Mouse (Mus musculus) hindbrain, embryonic 10.5 days (tissue): ENCODE data around the gene Flcn. TPM values are rescaled to one million over a fixed set of nuclear protein-coding genes. Genes with fewer than 3 reads are reported as not detected.
A peak's percentile ranks its signal among the peaks of the same experiment; 100 is the strongest.
"Not testable (repeated sequence)": the region's sequence is repeated elsewhere in the genome, so short reads cannot be mapped to it uniquely, and the experiment has no call there.

Source experiments
- DNase-seq: peaks from one replicate; pipeline ENCODE4 v3.0.0-alpha.2; 2017; ENCODE audit warnings: low spot score
- H3K27ac ChIP-seq: fragments of 300-500 bp; sonication (generic); 2 replicates; pipeline ENCODE4 v1.5.1; 2016; ENCODE audit warnings: mild to moderate bottlenecking, moderate library complexity
- H3K27me3 ChIP-seq: fragments of 300-500 bp; sonication (generic); 2 replicates; pipeline ENCODE4 v1.6.1; 2016; ENCODE audit warnings: mild to moderate bottlenecking; ENCODE audit not compliant: poor library complexity, insufficient read depth, severe bottlenecking
- H3K36me3 ChIP-seq: fragments of 300-500 bp; sonication (generic); 2 replicates; pipeline ENCODE4 v1.6.1; 2016; ENCODE audit warnings: mild to moderate bottlenecking, moderate library complexity
- H3K4me1 ChIP-seq: fragments of 300-500 bp; sonication (generic); replicated peaks from 2 replicates; pipeline ENCODE4 v1.6.1; 2016; ENCODE audit warnings: mild to moderate bottlenecking
- H3K4me3 ChIP-seq: fragments of 300-500 bp; sonication (generic); 2 replicates; pipeline ENCODE4 v1.5.1; 2016; ENCODE audit warnings: mild to moderate bottlenecking, moderate library complexity
- H3K9me3 ChIP-seq: fragments of 300-500 bp; sonication (generic); 2 replicates; pipeline ENCODE4 v1.6.1; 2016; ENCODE audit warnings: mild to moderate bottlenecking, moderate library complexity
- WGBS: fragments of 180-500 bp; shearing (Covaris S2); methylation state at CpG from one replicate; pipeline ENCODE4 v1.1.7; 2016; 5-methylcytosine and 5-hydroxymethylcytosine counted together
- polyA plus RNA-seq: library from polyadenylated mRNA; unstranded; fragments of >200 nt; fragmentation: Nextera tagmentation; extraction: Ambion mirVana; gene quantifications from 2 replicates; pipeline ENCODE4 v1.2.1, GENCODE M21; 2016

The Flcn gene
- polyA plus RNA-seq: 29.6 and 31.0 TPM in 2 replicates

DNA sequence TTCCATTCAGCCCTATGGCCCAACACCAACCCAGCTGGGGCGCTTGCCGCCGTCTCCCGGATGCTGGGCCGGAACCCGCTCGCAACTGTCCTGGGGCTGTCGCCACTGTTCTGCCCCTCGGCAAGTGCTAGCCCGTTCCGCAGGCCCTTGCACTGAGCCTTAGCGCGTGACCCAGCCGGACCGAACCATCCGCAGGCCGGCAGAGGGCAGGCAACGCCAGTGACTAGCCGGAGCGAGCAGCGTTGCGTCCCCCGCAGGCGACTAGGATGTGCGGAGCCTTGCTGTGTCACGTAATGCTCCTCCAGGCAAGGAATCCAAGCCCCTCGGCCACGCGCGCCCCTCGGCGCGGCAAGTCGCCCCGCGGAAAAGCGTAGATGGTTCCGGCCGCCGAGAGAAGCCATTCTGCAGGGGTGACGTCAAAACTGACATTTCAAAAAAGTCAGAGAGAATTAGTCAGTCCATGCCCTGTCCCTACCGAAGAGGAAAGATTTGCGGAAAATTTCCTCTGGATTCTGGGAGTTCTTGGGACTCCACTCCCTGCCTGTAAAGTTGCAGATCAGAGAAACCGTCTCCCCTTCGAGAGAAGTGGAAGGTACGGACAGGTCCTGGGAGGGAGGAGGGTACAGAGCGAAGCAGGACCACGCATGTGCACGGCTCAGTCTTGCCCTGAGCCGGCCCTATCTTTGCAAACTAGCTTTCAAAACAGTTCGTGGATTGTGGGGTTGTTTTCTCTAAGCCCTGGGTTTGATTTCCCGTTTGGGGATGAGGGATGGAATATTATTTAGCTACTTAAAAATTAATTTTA is at the start of gene Flcn:
Gene Flcn (minus strand): TSS at position 347 of the 805 bp plus-strand sequence.
- peaks cover 28% of the 10 kb centered on the region for H3K36me3 ChIP-seq
- peak within 1 kb of the TSS; percentile 99 for H3K27ac ChIP-seq
- H3K4me1 ChIP-seq: peaks cover 29% of the 10 kb centered on the region
- H3K27me3 ChIP-seq: no peaks in the 10 kb centered on the region
- under 1% methylated on average over 52 of the region's 52 CpGs for WGBS
- H3K4me3 ChIP-seq: peak within 1 kb of the TSS; percentile 84
- no peaks in the 10 kb centered on the region for H3K9me3 ChIP-seq
- peak; percentile 90 for DNase-seq

DNA sequence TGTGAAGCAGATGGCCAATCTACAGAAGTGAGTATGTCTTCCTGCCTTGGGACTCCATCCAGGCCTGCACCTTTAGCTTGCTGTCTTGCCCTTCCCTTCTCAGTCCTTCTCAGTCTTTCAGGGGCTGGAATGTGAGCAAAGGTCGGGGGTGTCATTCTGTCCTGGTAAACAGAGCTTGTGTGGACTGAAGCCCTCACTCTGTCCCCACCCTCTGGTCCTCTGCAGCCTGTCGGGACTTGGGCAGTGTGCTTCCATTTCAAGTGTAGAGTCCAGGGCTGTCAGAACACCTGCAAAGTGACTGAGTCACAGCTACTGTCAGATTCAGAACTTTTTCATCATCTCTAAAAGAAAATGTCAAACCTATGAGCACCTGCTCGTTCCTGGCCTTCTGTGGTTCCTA is 43.0 kb upstream of the Flcn start:
- Histone ChIP-seq H3K9me3 (no peaks in the 10 kb centered on the region), H3K36me3 (peaks cover 10% of the 10 kb centered on the region; the same call in 1 of the 2 replicates), H3K27ac (no peak overlapping the region), H3K4me1 (peaks cover 15% of the 10 kb centered on the region), H3K4me3 (no peak overlapping the region), H3K27me3 (no peaks in the 10 kb centered on the region)
- no peak for DNase-seq
- WGBS: 76% methylated on average over 3 of the region's 3 CpGs

DNA sequence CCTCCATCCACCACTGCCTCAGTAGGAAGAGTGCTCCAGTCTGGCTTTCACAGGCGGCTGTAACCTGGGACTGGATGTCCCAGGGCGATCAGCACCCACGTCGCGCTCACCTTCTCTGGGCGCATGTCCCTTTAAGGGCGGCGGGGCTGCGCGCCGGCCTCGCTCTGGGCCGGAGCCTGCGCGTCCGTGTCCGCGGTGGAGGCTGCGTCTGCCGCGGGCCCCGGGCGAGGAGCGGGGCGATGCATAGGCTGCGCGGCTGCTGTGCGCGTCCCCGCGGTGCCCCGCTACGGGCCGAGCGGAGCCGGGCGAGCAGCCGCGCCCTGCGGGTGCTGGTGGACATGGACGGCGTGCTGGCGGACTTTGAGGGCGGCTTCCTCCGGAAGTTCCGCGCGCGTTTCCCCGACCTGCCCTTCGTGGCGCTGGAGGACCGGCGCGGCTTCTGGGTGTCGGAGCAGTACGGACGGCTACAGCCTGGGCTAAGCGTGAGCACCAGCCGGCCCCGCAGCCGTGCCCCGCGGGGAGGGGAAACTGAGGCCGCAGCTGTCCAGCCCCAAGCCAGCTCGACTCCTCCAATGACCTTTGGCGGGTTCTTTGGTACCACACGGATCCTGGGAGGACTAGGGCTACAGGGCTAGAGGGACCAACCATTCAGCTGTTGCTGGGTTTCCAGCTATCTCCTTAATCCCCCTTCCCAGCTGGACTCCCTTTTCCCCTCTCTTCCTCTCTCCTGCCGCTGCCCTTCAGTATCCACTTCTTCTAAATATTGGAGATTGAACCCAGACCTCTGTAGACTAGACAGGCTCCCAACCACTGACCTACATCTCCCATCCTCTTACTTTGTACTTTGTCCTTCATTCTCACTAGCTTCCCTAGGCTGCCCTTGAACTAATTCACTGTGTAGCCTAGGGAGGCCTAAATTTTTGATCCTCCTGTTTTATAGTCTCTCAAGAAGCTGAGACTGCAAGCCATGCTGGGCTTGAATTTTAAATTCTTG is 38.4 kb upstream of the Flcn start:
- H3K4me3 ChIP-seq: peak overlapping the region; percentile 80
- peak; percentile 83 for DNase-seq
- peaks cover 27% of the 10 kb centered on the region for H3K4me1 ChIP-seq
- H3K27me3 ChIP-seq: no peaks in the 10 kb centered on the region
- H3K27ac ChIP-seq: peak overlapping the region; percentile 95
- WGBS: under 1% methylated on average over 69 of the region's 69 CpGs
- H3K36me3 ChIP-seq: peaks cover 15% of the 10 kb centered on the region
- no peaks in the 10 kb centered on the region for H3K9me3 ChIP-seq

DNA sequence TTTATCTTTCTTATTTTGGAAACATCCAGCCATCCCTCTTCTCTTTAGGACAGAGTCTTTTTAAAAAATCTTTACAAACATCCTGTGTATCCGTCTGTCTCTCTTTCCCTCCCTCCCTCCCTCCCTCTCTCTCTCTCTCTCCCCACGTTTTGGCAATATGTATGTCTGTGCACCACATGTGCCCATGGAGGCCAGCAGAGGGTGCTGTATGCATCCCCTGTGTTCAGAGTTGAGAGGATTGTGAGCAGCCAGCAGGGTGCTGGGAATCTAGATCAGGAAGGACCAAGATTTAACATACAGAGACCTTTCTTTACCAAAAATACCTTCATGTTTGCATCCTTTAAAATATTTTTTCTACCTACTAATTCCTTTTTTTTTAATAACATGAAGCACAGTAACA is 37.3 kb upstream of the Flcn start:
- Histone ChIP-seq H3K27ac (no peak overlapping the region), H3K4me3 (peak overlapping the region; percentile 80), H3K9me3 (no peaks in the 10 kb centered on the region), H3K4me1 (peaks cover 27% of the 10 kb centered on the region), H3K27me3 (no peaks in the 10 kb centered on the region), H3K36me3 (peaks cover 15% of the 10 kb centered on the region)
- peak; percentile 63 for DNase-seq
- WGBS: 19% methylated on average over 2 of the region's 2 CpGs

DNA sequence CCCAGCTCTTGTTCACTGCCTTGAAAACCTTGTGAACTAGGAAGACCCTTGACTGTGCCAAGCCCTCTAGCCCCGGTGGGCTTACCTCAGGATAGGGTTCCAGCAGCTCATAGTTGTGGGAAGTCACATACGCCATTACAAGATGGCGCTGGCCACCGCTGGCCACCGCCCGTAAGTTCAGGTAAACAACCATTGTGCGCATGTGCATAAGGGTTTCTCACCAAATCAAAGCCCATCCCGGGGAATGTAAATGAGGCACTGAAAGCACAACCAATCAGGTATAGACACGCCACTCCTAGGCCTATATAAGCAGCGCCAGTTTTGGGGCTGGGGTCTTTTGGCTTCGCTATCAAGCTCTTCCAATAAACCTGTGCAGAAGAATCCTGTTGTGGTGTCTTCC is 36.5 kb upstream of the Flcn start:
- DNase-seq: no peak
- WGBS: 96% methylated on average over 11 of the region's 11 CpGs
- Histone ChIP-seq H3K4me3 (no peak overlapping the region), H3K4me1 (peaks cover 27% of the 10 kb centered on the region), H3K9me3 (no peaks in the 10 kb centered on the region), H3K27ac (no peak overlapping the region), H3K27me3 (no peaks in the 10 kb centered on the region), H3K36me3 (peaks cover 15% of the 10 kb centered on the region)

DNA sequence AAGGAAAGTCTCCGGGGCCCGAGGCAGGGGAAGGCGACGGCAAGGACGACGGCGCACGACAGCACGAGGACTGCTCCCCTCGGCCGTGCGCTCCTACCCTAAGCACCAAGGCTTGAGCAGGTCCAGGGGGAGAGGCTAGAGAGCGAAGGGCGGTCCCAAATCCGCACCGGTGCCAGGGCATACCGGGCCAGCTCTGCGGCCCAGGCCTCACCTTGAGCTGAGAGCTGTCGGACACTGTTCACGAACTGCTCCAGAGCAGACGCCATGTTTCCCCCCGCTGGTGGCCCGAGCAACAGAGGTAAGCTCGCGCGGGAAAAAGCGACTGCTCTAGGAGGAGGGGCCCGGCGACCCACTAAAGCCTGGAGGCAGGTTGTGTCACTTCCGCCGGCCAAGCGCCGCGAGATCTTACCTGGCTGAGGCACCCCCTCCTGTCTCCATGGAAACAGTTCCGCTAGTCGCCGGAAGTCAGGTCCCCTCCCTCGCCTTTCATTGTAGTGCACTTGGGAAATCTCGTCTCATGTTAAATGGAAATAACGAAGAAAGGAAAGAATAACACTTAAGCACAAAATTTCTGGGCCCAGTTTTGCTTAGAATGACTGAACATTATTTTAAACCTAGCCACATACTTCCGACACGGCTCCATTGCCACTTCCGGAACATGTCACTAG is 29.8 kb upstream of the Flcn start, which contains the start of gene Cops3:
Gene Cops3 (minus strand): TSS at position 380 of the 668 bp plus-strand sequence.
- Histone ChIP-seq H3K4me3 (peak within 1 kb of the TSS; percentile 98), H3K9me3 (no peaks in the 10 kb centered on the region), H3K36me3 (peaks cover 33% of the 10 kb centered on the region), H3K4me1 (peaks cover 21% of the 10 kb centered on the region), H3K27ac (peak within 1 kb of the TSS; percentile 99), H3K27me3 (no peaks in the 10 kb centered on the region)
- WGBS: under 1% methylated on average over 43 of the region's 43 CpGs
- DNase-seq: peak; percentile 96

DNA sequence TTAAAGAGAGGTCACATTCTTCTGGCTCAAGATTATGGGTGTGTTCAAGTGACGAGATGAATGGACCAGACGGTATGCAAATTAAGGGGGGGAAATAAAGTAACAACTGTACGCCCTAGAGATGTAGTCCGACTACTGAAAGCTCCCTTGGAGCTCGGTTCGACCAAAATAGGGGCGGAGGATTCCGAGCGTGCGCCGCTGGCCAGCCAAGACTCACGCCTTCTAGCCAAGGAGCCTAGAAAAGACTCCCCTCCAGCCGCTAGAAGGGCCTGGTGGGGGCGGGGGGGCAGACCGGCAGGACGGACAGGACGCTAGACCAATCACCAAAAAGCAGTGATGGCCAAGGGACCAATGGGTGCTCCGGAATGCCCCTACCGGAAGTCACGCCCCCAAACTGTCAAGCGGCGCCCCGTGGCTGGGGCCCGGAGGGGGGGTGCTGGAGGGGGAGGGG is 29.2 kb upstream of the Flcn start, which contains the start of gene Nt5m:
Gene Nt5m (plus strand): TSS at position 440 of the 451 bp plus-strand sequence.
- no peaks in the 10 kb centered on the region for H3K9me3 ChIP-seq
- H3K36me3 ChIP-seq: peaks cover 39% of the 10 kb centered on the region
- peaks cover 21% of the 10 kb centered on the region for H3K4me1 ChIP-seq
- H3K4me3 ChIP-seq: peak within 1 kb of the TSS; percentile 98
- H3K27me3 ChIP-seq: no peaks in the 10 kb centered on the region
- H3K27ac ChIP-seq: peak within 1 kb of the TSS; percentile 99
- peak; percentile 94 for DNase-seq
- under 1% methylated on average over 24 of the region's 24 CpGs for WGBS

- WGBS: 73% methylated on average over 4 of the region's 4 CpGs
- H3K27me3 ChIP-seq: no peaks in the 10 kb centered on the region
- H3K27ac ChIP-seq: peak overlapping the region; percentile 99; the same call in 1 of the 2 replicates
- peak overlapping the region; percentile 98 for H3K4me3 ChIP-seq
- no peaks in the 10 kb centered on the region for H3K9me3 ChIP-seq
- H3K4me1 ChIP-seq: peaks cover 21% of the 10 kb centered on the region
- peaks cover 45% of the 10 kb centered on the region for H3K36me3 ChIP-seq
- DNase-seq: no peak
Measured at GRCm38 (mm10) chr11:59838426-59838825, 28.6 kb upstream of the Flcn start.

- H3K4me3 ChIP-seq: peak overlapping the region; percentile 98; the same call in 1 of the 2 replicates
Measured at GRCm38 (mm10) chr11:59837789-59838188, 28.0 kb upstream of the Flcn start.

DNA sequence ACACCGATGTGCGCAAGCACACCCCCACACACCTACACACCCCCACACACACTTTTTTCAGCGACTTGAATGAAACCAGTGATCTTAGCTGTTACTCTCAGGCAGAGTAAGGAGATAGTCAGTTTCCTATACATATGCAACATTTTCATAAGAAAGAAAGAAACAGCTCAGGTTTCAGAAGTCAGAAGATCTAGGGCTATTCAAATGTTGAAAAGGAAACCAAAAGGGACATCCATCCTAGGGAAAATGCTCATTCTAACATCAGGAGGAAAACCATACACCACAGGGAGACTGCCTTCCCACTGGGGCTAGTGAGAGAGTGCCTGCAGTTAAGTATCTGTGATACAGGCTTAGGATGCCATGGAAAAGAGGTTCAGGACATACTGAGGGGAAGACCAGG is 11.8 kb upstream of the Flcn start:
- Histone ChIP-seq H3K36me3 (peaks cover 100% of the 10 kb centered on the region), H3K4me3 (no peak overlapping the region), H3K27ac (no peak overlapping the region), H3K27me3 (no peaks in the 10 kb centered on the region), H3K9me3 (no peaks in the 10 kb centered on the region), H3K4me1 (no peaks in the 10 kb centered on the region)
- 93% methylated on average over 3 of the region's 3 CpGs for WGBS
- no peak for DNase-seq

More at GRCm38 (mm10) chr11:59837789-59838188, 28.0 kb upstream of the Flcn start:
- no CpG with 5 or more reads among the region's 1 CpGs for WGBS
- H3K4me1 ChIP-seq: peaks cover 21% of the 10 kb centered on the region
- not testable (repeated sequence) for DNase-seq, H3K27me3 ChIP-seq, H3K27ac ChIP-seq, H3K9me3 ChIP-seq
- peaks cover 51% of the 10 kb centered on the region for H3K36me3 ChIP-seq

DNA sequence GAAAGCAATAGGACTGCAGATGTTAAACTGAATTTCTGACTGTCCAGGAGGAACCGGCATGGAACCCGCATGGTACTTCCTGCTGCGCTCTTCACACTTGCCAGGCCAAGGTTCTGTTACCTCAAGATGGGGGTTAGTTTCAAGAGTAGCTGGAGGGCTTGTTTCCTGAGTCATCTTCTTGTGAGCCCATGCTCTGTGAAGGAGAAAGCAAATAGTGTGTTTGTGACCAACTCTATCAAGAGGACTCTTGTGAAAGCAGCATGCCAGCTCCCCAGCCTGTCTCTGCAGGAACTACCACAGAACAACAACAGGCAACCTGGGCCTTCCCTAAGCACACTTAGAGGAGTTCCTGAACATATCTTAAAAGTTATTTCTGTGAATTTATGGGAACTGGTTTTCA is 8.1 kb upstream of the Flcn start:
- no peaks in the 10 kb centered on the region for H3K27me3 ChIP-seq
- peaks cover 76% of the 10 kb centered on the region for H3K36me3 ChIP-seq
- WGBS: 98% methylated on average over 3 of the region's 3 CpGs
- H3K9me3 ChIP-seq: no peaks in the 10 kb centered on the region
- no peaks in the 10 kb centered on the region; the same call in 1 of the 2 replicates for H3K4me1 ChIP-seq
- DNase-seq: no peak
- H3K4me3 ChIP-seq: no peak overlapping the region
- H3K27ac ChIP-seq: no peak overlapping the region

- H3K27ac ChIP-seq: no peak overlapping the region
- H3K4me1 ChIP-seq: peaks cover 12% of the 10 kb centered on the region; the same call in 1 of the 2 replicates
- H3K4me3 ChIP-seq: no peak overlapping the region
- 90% methylated on average over 6 of the region's 6 CpGs for WGBS
- peaks cover 53% of the 10 kb centered on the region for H3K36me3 ChIP-seq
- H3K9me3 ChIP-seq: no peaks in the 10 kb centered on the region
- H3K27me3 ChIP-seq: no peaks in the 10 kb centered on the region
- DNase-seq: no peak
Measured at GRCm38 (mm10) chr11:59815482-59816065, 5.8 kb upstream of the Flcn start.
